Mouse (Mus musculus): ENCODE measurements around the gene Cux2. TPM values are rescaled to one million over a fixed set of nuclear protein-coding genes. Genes with fewer than 3 reads are reported as not detected.
A peak's percentile ranks its signal among the peaks of the same experiment; 100 is the strongest.

Cux2 gene
- polyA plus RNA-seq, 1 experiment = 36.7 TPM

- Histone ChIP-seq H3K4me1 (ENCODE audit: control insufficient read depth, insufficient read depth, low read length) (no peaks in the 10 kb centered on the region), H3K27ac (ENCODE audit: insufficient read depth, low read length) (no peak overlapping the region), H3K4me3 (replicated peaks; ENCODE audit: insufficient read depth, low read depth, low read length) (no peak overlapping the region), H3K27me3 (ENCODE audit: control insufficient read depth, insufficient read depth, low read length) (no peaks in the 10 kb centered on the region)
- no peak for DNase-seq
- WGBS = 84% methylated on average over 17 of the region's 17 CpGs
- TF ChIP-seq POLR2A (IDR thresholded peaks at IDR 0.05; ENCODE audit: borderline replicate concordance, insufficient read depth, low read length) (no peak), CTCF (IDR thresholded peaks at IDR 0.05; ENCODE audit: borderline replicate concordance, insufficient read depth, low read depth, low read length) (no peak)
Observed at GRCm38 (mm10) chr5:121905671-121906070, 144.2 kb downstream of the Cux2 start.

- WGBS = 54% methylated on average over 14 of the region's 14 CpGs
- H3K4me3 ChIP-seq (replicated peaks; ENCODE audit: insufficient read depth, low read depth, low read length) = no peak overlapping the region
- no peaks in the 10 kb centered on the region for H3K4me1 ChIP-seq (ENCODE audit: control insufficient read depth, insufficient read depth, low read length)
- H3K27me3 ChIP-seq (ENCODE audit: control insufficient read depth, insufficient read depth, low read length) = no peaks in the 10 kb centered on the region
- H3K27ac ChIP-seq (ENCODE audit: insufficient read depth, low read length) = no peak overlapping the region
- TF ChIP-seq POLR2A (IDR thresholded peaks at IDR 0.05; ENCODE audit: borderline replicate concordance, insufficient read depth, low read length) (no peak), CTCF (IDR thresholded peaks at IDR 0.05; ENCODE audit: borderline replicate concordance, insufficient read depth, low read depth, low read length) (no peak)
- DNase-seq = no peak
Observed at GRCm38 (mm10) chr5:121904799-121905198, 145.1 kb downstream of the Cux2 start.

GRCm38 (mm10) chr5:121902809-121903745 is 146.8 kb downstream of the Cux2 start:
- no peaks in the 10 kb centered on the region for H3K27me3 ChIP-seq (ENCODE audit: control insufficient read depth, insufficient read depth, low read length)
- DNase-seq = no peak
- H3K27ac ChIP-seq (ENCODE audit: insufficient read depth, low read length) = no peak overlapping the region
- no peaks in the 10 kb centered on the region for H3K4me1 ChIP-seq (ENCODE audit: control insufficient read depth, insufficient read depth, low read length)
- WGBS = 81% methylated on average over 23 of the region's 23 CpGs
- no peak for TF ChIP-seq CTCF (IDR thresholded peaks at IDR 0.05; ENCODE audit: borderline replicate concordance, insufficient read depth, low read depth, low read length)
- no peak for TF ChIP-seq POLR2A (IDR thresholded peaks at IDR 0.05; ENCODE audit: borderline replicate concordance, insufficient read depth, low read length)
- no peak overlapping the region for H3K4me3 ChIP-seq (replicated peaks; ENCODE audit: insufficient read depth, low read depth, low read length)

GRCm38 (mm10) chr5:121895117-121895756 is 154.7 kb downstream of the Cux2 start:
- peaks cover 7% of the 10 kb centered on the region for H3K4me1 ChIP-seq (ENCODE audit: control insufficient read depth, insufficient read depth, low read length)
- H3K4me3 ChIP-seq (replicated peaks; ENCODE audit: insufficient read depth, low read depth, low read length) = no peak overlapping the region
- WGBS = 21% methylated on average over 24 of the region's 24 CpGs
- no peak for TF ChIP-seq POLR2A (IDR thresholded peaks at IDR 0.05; ENCODE audit: borderline replicate concordance, insufficient read depth, low read length)
- no peak for TF ChIP-seq CTCF (IDR thresholded peaks at IDR 0.05; ENCODE audit: borderline replicate concordance, insufficient read depth, low read depth, low read length)
- H3K27ac ChIP-seq (ENCODE audit: insufficient read depth, low read length) = no peak overlapping the region
- no peaks in the 10 kb centered on the region for H3K27me3 ChIP-seq (ENCODE audit: control insufficient read depth, insufficient read depth, low read length)
- DNase-seq = no peak

GRCm38 (mm10) chr5:121894647-121895046 is 155.3 kb downstream of the Cux2 start:
- TF ChIP-seq CTCF (IDR thresholded peaks at IDR 0.05; ENCODE audit: borderline replicate concordance, insufficient read depth, low read depth, low read length) = no peak
- no peak for TF ChIP-seq POLR2A (IDR thresholded peaks at IDR 0.05; ENCODE audit: borderline replicate concordance, insufficient read depth, low read length)
- no peak overlapping the region for H3K4me3 ChIP-seq (replicated peaks; ENCODE audit: insufficient read depth, low read depth, low read length)

GRCm38 (mm10) chr5:121893581-121893980 is 156.3 kb downstream of the Cux2 start:
- TF ChIP-seq CTCF (IDR thresholded peaks at IDR 0.05; ENCODE audit: borderline replicate concordance, insufficient read depth, low read depth, low read length) (peak; percentile 58; the same call in 1 of the 2 replicates), POLR2A (IDR thresholded peaks at IDR 0.05; ENCODE audit: borderline replicate concordance, insufficient read depth, low read length) (no peak)
- 42% methylated on average over 3 of the region's 3 CpGs for WGBS
- DNase-seq = no peak
- Histone ChIP-seq H3K4me3 (replicated peaks; ENCODE audit: insufficient read depth, low read depth, low read length) (no peak overlapping the region), H3K27me3 (ENCODE audit: control insufficient read depth, insufficient read depth, low read length) (no peaks in the 10 kb centered on the region), H3K27ac (ENCODE audit: insufficient read depth, low read length) (no peak overlapping the region), H3K4me1 (ENCODE audit: control insufficient read depth, insufficient read depth, low read length) (peaks cover 11% of the 10 kb centered on the region)

More at GRCm38 (mm10) chr5:121894647-121895046, 155.3 kb downstream of the Cux2 start:
- Histone ChIP-seq H3K27ac (ENCODE audit: insufficient read depth, low read length) (no peak overlapping the region), H3K4me1 (ENCODE audit: control insufficient read depth, insufficient read depth, low read length) (peaks cover 11% of the 10 kb centered on the region), H3K27me3 (ENCODE audit: control insufficient read depth, insufficient read depth, low read length) (no peaks in the 10 kb centered on the region)
- DNase-seq = no peak
- WGBS = 72% methylated on average over 10 of the region's 10 CpGs

GRCm38 (mm10) chr5:121892281-121892680 is 157.6 kb downstream of the Cux2 start:
- Histone ChIP-seq H3K4me1 (ENCODE audit: control insufficient read depth, insufficient read depth, low read length) (peaks cover 11% of the 10 kb centered on the region), H3K27me3 (ENCODE audit: control insufficient read depth, insufficient read depth, low read length) (no peaks in the 10 kb centered on the region), H3K27ac (ENCODE audit: insufficient read depth, low read length) (no peak overlapping the region), H3K4me3 (replicated peaks; ENCODE audit: insufficient read depth, low read depth, low read length) (no peak overlapping the region)
- TF ChIP-seq CTCF (IDR thresholded peaks at IDR 0.05; ENCODE audit: borderline replicate concordance, insufficient read depth, low read depth, low read length) = no peak
- no peak for TF ChIP-seq POLR2A (IDR thresholded peaks at IDR 0.05; ENCODE audit: borderline replicate concordance, insufficient read depth, low read length)
- no peak for DNase-seq
- 80% methylated on average over 14 of the region's 14 CpGs for WGBS

All from cerebellum, adult 2 months (tissue).